Mouse (Mus musculus): ENCODE measurements around the gene Dnlz. TPM values are rescaled to one million over a fixed set of nuclear protein-coding genes. Genes with fewer than 3 reads are reported as not detected.
A peak's percentile ranks its signal among the peaks of the same experiment; 100 is the strongest.

Dnlz gene
- polyA plus RNA-seq, 1 experiment from 2014 or later: 25.4 TPM

GRCm38 (mm10) chr2:26338302-26339203 lies 13.4 kb downstream of the Dnlz start:
- ATAC-seq (replicated peaks; ENCODE audit: low FRiP score, low TSS enrichment, low read depth) (no peak), DNase-seq (ENCODE audit: low spot score) (no peak)
- peaks cover 42% of the 10 kb centered on the region for H3K36me3 ChIP-seq (ENCODE audit: control insufficient read depth, insufficient read depth, low read length)

GRCm38 (mm10) chr2:26330702-26331101 lies 21.2 kb downstream of the Dnlz start:
- ATAC-seq (replicated peaks; ENCODE audit: low FRiP score, low TSS enrichment, low read depth) (0 out of 2 replicates have a peak, but pooled peaks have one; percentile 13), DNase-seq (ENCODE audit: low spot score) (no peak)
- 71% methylated on average over 6 of the region's 6 CpGs for WGBS
- no peak overlapping the region for H3K4me2 ChIP-seq (ENCODE audit: low read length)
- H3K9ac ChIP-seq (ENCODE audit: low read length): no peak overlapping the region
- H3K27me3 ChIP-seq (replicated peaks; ENCODE audit: control insufficient read depth, insufficient read depth, low read length): no peaks in the 10 kb centered on the region
- H3K4me1 ChIP-seq (replicated peaks; ENCODE audit: control insufficient read depth, insufficient read depth, low read length): no peaks in the 10 kb centered on the region
- no peak overlapping the region for H3K4me3 ChIP-seq (ENCODE audit: low read depth, low read length)
- H3K36me3 ChIP-seq (ENCODE audit: control insufficient read depth, insufficient read depth, low read length): peaks cover 65% of the 10 kb centered on the region
- no peaks in the 10 kb centered on the region for H3K9me3 ChIP-seq (ENCODE audit: control insufficient read depth, low read length)
- no peak overlapping the region for H3K27ac ChIP-seq (ENCODE audit: low read depth)

More at GRCm38 (mm10) chr2:26338302-26339203, 13.4 kb downstream of the Dnlz start:
- Histone ChIP-seq H3K9me3 (ENCODE audit: control insufficient read depth, low read length) (no peaks in the 10 kb centered on the region), H3K9ac (ENCODE audit: low read length) (no peak overlapping the region), H3K4me1 (replicated peaks; ENCODE audit: control insufficient read depth, insufficient read depth, low read length) (peaks cover 18% of the 10 kb centered on the region), H3K27me3 (replicated peaks; ENCODE audit: control insufficient read depth, insufficient read depth, low read length) (no peaks in the 10 kb centered on the region), H3K4me3 (ENCODE audit: low read depth, low read length) (no peak overlapping the region), H3K27ac (ENCODE audit: low read depth) (no peak overlapping the region), H3K4me2 (ENCODE audit: low read length) (no peak overlapping the region)
- whole genome bisulfite sequencing: 85% methylated on average over 8 of the region's 13 CpGs

- H3K27me3 ChIP-seq (replicated peaks; ENCODE audit: control insufficient read depth, insufficient read depth, low read length): no peaks in the 10 kb centered on the region
- WGBS: 86% methylated on average over 4 of the region's 4 CpGs
- no peak overlapping the region for H3K27ac ChIP-seq (ENCODE audit: low read depth)
- no peak overlapping the region for H3K4me2 ChIP-seq (ENCODE audit: low read length)
- H3K4me1 ChIP-seq (replicated peaks; ENCODE audit: control insufficient read depth, insufficient read depth, low read length): no peaks in the 10 kb centered on the region
- H3K9ac ChIP-seq (ENCODE audit: low read length): no peak overlapping the region
- DNase-seq (ENCODE audit: low spot score) (no peak), ATAC-seq (replicated peaks; ENCODE audit: low FRiP score, low TSS enrichment, low read depth) (no peak)
- no peak overlapping the region for H3K4me3 ChIP-seq (ENCODE audit: low read depth, low read length)
- H3K9me3 ChIP-seq (ENCODE audit: control insufficient read depth, low read length): no peaks in the 10 kb centered on the region
- H3K36me3 ChIP-seq (ENCODE audit: control insufficient read depth, insufficient read depth, low read length): peaks cover 71% of the 10 kb centered on the region
These were observed 21.8 kb downstream of the Dnlz start for GRCm38 (mm10) chr2:26330056-26330468.

- H3K9me3 ChIP-seq (ENCODE audit: control insufficient read depth, low read length): no peaks in the 10 kb centered on the region
- no peak for DNase-seq (ENCODE audit: low spot score)
- H3K4me3 ChIP-seq (ENCODE audit: low read depth, low read length): no peak overlapping the region
- no peak overlapping the region for H3K9ac ChIP-seq (ENCODE audit: low read length)
- H3K4me1 ChIP-seq (replicated peaks; ENCODE audit: control insufficient read depth, insufficient read depth, low read length): no peaks in the 10 kb centered on the region
- peaks cover 78% of the 10 kb centered on the region for H3K36me3 ChIP-seq (ENCODE audit: control insufficient read depth, insufficient read depth, low read length)
- 61% methylated on average over 8 of the region's 8 CpGs for WGBS
- ATAC-seq (replicated peaks; ENCODE audit: low FRiP score, low TSS enrichment, low read depth): no peak; the same call in 1 of the 2 replicates
- H3K4me2 ChIP-seq (ENCODE audit: low read length): no peak overlapping the region
- no peaks in the 10 kb centered on the region for H3K27me3 ChIP-seq (replicated peaks; ENCODE audit: control insufficient read depth, insufficient read depth, low read length)
- no peak overlapping the region for H3K27ac ChIP-seq (ENCODE audit: low read depth)
These were observed 22.5 kb downstream of the Dnlz start for GRCm38 (mm10) chr2:26329402-26329801.

GRCm38 (mm10) chr2:26327852-26328251 lies 24.1 kb downstream of the Dnlz start:
- H3K36me3 ChIP-seq (ENCODE audit: control insufficient read depth, insufficient read depth, low read length): peaks cover 91% of the 10 kb centered on the region
- H3K4me2 ChIP-seq (ENCODE audit: low read length): no peak overlapping the region
- H3K4me3 ChIP-seq (ENCODE audit: low read depth, low read length): no peak overlapping the region
- no peak for ATAC-seq (replicated peaks; ENCODE audit: low FRiP score, low TSS enrichment, low read depth)
- DNase-seq (ENCODE audit: low spot score): no peak
- 87% methylated on average over 4 of the region's 4 CpGs for WGBS
- H3K27ac ChIP-seq (ENCODE audit: low read depth): no peak overlapping the region
- no peak overlapping the region for H3K9ac ChIP-seq (ENCODE audit: low read length)
- H3K27me3 ChIP-seq (replicated peaks; ENCODE audit: control insufficient read depth, insufficient read depth, low read length): no peaks in the 10 kb centered on the region
- no peaks in the 10 kb centered on the region for H3K4me1 ChIP-seq (replicated peaks; ENCODE audit: control insufficient read depth, insufficient read depth, low read length)
- no peaks in the 10 kb centered on the region for H3K9me3 ChIP-seq (ENCODE audit: control insufficient read depth, low read length)

- Histone ChIP-seq H3K9ac (ENCODE audit: low read length) (no peak overlapping the region), H3K9me3 (ENCODE audit: control insufficient read depth, low read length) (no peaks in the 10 kb centered on the region), H3K27ac (ENCODE audit: low read depth) (no peak overlapping the region), H3K27me3 (replicated peaks; ENCODE audit: control insufficient read depth, insufficient read depth, low read length) (no peaks in the 10 kb centered on the region), H3K4me3 (ENCODE audit: low read depth, low read length) (no peak overlapping the region), H3K4me2 (ENCODE audit: low read length) (no peak overlapping the region), H3K36me3 (ENCODE audit: control insufficient read depth, insufficient read depth, low read length) (peaks cover 79% of the 10 kb centered on the region), H3K4me1 (replicated peaks; ENCODE audit: control insufficient read depth, insufficient read depth, low read length) (no peaks in the 10 kb centered on the region)
- DNase-seq (ENCODE audit: low spot score): peak; percentile 78
- peak; percentile 61; the same call in 1 of the 2 replicates for ATAC-seq (replicated peaks; ENCODE audit: low FRiP score, low TSS enrichment, low read depth)
- 66% methylated on average over 15 of the region's 15 CpGs for WGBS
These were observed 26.3 kb downstream of the Dnlz start for GRCm38 (mm10) chr2:26325386-26326181.

GRCm38 (mm10) chr2:26324917-26325316 lies 27.0 kb downstream of the Dnlz start:
- H3K4me1 ChIP-seq (replicated peaks; ENCODE audit: control insufficient read depth, insufficient read depth, low read length): no peaks in the 10 kb centered on the region
- ATAC-seq (replicated peaks; ENCODE audit: low FRiP score, low TSS enrichment, low read depth) (no peak), DNase-seq (ENCODE audit: low spot score) (no peak)
- peaks cover 72% of the 10 kb centered on the region for H3K36me3 ChIP-seq (ENCODE audit: control insufficient read depth, insufficient read depth, low read length)
- no peak overlapping the region for H3K9ac ChIP-seq (ENCODE audit: low read length)
- H3K4me2 ChIP-seq (ENCODE audit: low read length): no peak overlapping the region
- no peak overlapping the region for H3K4me3 ChIP-seq (ENCODE audit: low read depth, low read length)
- no peaks in the 10 kb centered on the region for H3K27me3 ChIP-seq (replicated peaks; ENCODE audit: control insufficient read depth, insufficient read depth, low read length)
- H3K27ac ChIP-seq (ENCODE audit: low read depth): no peak overlapping the region
- WGBS: 79% methylated on average over 2 of the region's 2 CpGs
- no peaks in the 10 kb centered on the region for H3K9me3 ChIP-seq (ENCODE audit: control insufficient read depth, low read length)

GRCm38 (mm10) chr2:26323589-26324325 lies 28.2 kb downstream of the Dnlz start:
- Histone ChIP-seq H3K27me3 (replicated peaks; ENCODE audit: control insufficient read depth, insufficient read depth, low read length) (no peaks in the 10 kb centered on the region), H3K9ac (ENCODE audit: low read length) (no peak overlapping the region), H3K9me3 (ENCODE audit: control insufficient read depth, low read length) (no peaks in the 10 kb centered on the region), H3K27ac (ENCODE audit: low read depth) (no peak overlapping the region), H3K4me1 (replicated peaks; ENCODE audit: control insufficient read depth, insufficient read depth, low read length) (no peaks in the 10 kb centered on the region), H3K4me3 (ENCODE audit: low read depth, low read length) (no peak overlapping the region), H3K4me2 (ENCODE audit: low read length) (no peak overlapping the region), H3K36me3 (ENCODE audit: control insufficient read depth, insufficient read depth, low read length) (peaks cover 62% of the 10 kb centered on the region)
- DNase-seq (ENCODE audit: low spot score) (no peak), ATAC-seq (replicated peaks; ENCODE audit: low FRiP score, low TSS enrichment, low read depth) (no peak)
- 90% methylated on average over 13 of the region's 13 CpGs for WGBS
